Mouse (Mus musculus) heart, postnatal 4 days (tissue): ENCODE results near the gene Rassf6. TPM values are rescaled to one million over a fixed set of nuclear protein-coding genes. Genes with fewer than 3 reads are reported as not detected.
A peak's percentile ranks its signal among the peaks of the same experiment; 100 is the strongest.

Source experiments
- DNase-seq: peaks from one replicate; pipeline ENCODE4 v3.0.0; 2021
- total RNA-seq, 2 experiments: library from RNA; stranded (reverse); gene quantifications; 2 replicates each; pipeline ENCODE4 v1.2.3; 2021

Gene Rassf6
- total RNA-seq = under 1 TPM; 0.17 to 0.23 TPM

DNA sequence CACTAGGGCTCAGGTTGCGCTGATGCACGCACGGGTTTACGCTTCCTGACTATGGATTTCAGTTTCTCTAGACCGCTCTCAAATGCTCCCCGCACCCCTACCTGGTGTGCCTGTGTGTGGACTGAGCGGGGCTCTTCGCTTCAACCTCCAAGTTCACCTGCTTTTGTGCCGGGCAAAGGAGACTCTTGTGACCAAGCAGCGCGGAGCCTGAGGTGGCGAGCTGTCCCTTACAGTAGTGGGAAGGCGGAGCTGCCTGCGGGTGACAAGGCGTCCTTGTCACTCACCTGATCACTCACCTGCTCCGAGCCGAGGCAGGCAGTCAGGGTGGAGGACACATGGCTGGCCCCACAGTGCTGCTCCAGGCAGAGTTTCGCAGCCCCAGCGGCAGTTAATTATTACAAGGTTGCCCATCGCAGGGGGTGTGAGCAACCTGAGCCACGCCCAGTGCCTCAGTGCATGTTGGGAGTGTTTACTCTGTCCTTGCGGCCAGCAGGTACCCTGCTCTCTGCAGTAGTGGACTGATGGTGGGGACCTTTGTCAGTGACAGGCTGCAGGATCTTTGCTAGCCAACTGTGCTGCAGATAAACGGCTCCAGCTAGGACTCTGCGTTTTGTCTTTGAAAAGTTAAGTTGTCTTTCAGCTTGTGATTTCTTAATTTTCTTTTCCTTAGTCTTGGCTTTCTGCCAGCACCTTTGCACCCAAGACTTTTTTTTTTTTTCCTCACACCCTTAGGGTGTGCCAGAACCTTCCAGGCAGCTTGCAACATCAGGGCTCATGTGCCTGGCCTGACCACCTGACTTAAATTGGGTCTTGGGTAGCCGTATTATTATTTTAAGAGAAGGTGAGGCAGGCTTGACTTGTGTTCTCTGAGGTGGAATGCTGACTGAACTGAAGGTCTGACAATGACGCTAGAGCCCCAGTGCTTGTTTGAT, at the start of gene Rassf6:
Gene Rassf6, minus strand, starts transcription at position 372 of the 932 bp plus-strand sequence.
- DNase-seq = no peak

DNA sequence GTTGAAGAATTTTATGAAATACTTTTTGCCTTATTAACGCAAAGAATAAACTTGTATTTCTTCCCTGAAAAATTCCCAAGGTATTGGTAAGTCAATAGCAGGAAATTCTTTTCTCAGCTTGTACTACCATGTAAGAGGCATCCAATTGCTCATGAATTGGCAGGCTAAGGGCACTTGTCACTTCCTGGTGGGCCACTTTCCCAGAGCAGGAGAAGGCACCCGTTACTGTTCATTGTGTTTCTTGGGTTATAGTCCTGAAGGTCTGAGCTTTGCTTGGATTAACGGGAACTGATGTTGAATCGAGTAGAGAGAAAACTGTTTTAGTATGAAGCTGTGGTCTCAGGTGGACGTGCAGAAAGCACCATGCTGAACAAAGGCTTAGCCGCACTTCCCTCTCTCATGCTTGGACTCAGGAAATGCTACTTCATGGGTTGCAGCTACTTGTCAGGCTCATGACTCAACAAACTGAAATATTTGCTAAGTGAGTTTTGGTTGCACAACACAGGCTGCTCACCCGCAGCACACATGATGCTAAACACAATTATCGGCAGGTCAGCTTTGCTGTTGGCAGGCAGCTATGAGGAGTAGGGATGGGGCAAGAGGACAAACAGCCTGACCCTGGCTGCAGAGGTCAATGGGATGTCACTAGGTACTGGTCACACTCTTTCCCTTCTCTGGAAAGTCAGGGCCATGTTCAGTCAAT, 49.1 kb upstream of the Rassf6 start:
- DNase-seq = no peak

DNA sequence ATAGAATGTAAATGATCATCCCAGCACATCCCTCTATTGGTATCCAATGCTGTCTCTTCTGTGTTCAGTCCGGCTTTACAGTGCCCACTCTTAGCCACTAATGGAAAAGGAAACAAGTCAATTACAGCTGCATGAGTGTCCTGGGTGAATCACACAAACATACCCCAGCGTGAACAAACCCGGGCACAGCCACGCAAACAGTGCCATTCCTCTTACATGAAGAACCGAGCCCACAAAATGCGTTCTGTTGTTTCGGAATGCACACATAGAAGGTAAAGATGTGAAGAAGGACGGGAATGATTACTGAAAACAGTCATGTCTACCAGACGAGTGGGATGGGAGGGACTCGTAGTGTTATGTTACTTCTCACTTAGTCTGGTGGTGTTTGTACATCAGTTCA, 47.5 kb upstream of the Rassf6 start:
- DNase-seq = no peak

DNA sequence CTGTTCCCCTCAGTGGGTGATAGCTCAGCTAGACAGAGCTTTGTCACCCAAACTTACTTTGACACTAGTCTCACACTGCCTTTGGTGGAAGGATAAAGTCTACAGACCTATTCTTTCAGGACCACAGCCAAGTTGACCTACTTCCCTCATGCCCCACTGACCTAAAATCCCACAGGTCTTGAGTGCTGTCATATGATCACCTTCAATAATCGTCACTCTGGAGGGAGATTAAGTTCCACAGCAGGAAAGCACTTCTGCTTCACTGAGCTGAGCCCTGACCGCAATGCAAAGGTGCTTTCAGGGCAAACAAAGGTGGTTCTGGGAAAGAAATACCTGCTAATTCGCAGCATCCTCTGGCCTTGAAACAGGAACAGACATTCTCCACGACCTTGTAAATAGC, 44.5 kb upstream of the Rassf6 start:
- DNase-seq = no peak

DNA sequence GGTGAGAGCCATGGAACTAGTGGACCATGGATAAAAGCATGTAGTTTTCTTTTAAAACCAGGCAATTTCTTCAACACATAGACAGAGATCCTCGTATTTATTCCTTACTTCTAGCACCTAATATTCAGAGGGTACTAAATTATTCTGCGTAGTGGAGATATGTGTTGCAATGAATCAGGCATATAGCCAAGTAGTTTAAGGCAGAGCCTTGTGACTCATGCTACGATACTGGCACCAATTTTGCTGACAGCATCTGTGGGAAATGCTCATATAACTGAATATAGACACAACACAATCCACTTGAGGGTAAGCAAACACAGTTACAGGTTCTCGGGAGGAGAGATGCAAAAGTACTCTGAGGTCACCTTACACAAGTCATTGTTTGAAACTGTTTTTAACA, 41.4 kb upstream of the Rassf6 start:
- DNase-seq = no peak

DNA sequence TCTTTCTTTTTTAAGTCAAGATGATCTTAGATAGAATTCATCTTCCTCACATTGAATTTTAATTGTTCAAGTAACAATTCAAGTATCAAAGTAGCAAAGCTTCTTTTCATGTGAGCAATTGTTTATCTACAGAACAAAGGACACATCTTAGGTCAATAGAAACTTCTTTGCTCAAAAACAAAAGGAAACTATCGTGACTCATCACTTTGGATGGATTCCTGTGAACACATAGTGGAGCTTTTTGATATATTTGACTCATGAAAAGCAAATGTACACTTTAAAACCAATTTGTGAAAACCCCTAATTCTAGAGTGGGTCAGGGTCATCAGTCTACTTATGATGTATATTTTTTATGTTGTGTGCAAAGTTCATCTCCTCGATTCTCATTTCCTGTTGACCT, 37.1 kb upstream of the Rassf6 start:
- DNase-seq = no peak

DNA sequence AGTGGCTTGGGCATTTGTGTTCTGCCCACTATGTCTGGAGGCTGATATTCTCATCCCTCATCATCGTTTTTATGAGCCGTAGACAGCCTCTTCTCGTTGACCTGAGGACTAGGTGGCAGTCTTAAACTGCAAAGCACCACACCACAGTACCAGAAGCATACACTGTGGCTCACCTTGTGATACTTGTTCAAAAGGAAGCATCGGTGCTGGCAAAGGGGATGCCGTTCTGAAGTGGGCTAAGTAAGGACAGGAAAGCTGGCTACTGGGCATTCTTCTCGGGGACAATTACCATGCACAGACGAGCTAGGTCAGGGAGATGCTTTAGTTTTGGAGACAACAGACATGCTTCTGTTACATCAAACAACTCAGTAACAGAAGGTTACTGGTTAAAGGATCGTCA, 21.4 kb upstream of the Rassf6 start:
- no peak for DNase-seq

DNA sequence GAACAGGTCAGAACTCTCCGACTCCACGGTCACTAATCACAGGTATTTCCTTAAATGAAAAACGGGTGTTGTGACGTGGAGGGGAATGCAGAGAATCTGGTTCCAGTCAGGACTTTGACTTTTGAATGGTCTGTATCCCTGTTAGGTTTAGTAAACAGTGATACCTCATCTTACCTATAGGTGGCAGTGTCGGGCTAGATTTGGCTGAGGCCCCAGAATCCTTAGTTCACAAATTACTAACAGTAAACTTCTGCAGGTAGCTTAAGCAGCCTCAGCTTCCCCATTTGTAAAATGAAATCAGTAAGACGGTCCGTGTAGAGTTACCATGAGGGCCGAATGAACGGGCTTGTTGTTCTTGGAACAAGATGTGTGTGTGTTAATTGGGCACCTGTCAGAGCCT, 21.0 kb upstream of the Rassf6 start:
- DNase-seq = peak; percentile 63

DNA sequence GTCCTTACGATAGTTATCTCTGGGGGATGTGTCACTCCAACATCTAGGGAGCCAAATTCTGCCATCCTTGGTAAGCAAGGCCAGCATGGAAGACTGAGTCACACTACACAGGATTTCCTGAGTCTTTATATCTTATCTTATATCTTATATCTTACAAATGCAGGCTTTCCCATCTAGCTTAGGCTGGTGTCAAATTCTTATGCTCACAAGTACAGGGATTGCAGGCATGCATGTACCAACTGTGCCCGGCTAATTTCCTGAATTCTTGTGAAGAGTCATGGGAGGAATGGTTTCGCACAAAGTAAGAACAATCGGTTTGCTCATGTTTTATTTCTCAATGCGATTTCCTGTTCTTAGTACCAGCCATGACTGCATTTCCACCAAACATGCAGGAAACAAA, 20.0 kb upstream of the Rassf6 start:
- DNase-seq = no peak

DNA sequence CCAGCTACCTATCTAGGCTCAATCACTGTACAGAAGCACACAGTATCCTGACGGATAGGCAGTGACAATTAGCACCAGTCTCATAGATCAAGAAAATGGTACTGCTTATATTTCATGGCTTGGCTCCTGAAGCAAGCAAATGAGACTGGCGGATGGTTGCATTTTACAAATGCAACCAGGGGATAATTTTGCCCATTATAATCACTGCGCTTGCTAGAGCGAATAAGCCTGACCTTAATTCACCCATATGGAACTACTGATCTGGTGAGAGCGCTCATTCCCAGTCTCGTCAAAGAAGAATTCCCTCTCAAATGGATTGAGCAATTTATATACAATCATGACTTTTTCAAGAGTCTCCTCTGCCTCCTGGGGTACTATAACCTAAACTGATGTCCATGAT, 16.2 kb upstream of the Rassf6 start:
- DNase-seq = no peak

DNA sequence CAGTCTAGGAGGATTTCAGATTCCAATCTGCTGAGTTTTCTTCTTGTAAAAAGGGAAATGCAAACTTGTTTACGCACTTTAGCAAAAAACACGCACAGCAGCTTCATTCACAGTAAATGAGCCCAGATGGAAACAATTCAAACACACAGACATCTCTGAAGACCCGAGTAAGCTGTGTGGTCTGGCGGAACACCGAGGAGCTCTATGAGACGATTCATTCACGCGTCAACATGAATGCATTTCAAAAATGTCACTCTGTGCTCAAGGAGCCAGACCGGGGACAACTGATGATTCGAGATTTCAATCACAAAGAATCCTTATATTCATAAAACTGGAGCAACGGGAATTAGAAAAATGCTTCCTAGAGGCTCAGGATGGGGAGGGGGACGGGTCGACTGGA, 15.4 kb upstream of the Rassf6 start:
- no peak for DNase-seq

DNA sequence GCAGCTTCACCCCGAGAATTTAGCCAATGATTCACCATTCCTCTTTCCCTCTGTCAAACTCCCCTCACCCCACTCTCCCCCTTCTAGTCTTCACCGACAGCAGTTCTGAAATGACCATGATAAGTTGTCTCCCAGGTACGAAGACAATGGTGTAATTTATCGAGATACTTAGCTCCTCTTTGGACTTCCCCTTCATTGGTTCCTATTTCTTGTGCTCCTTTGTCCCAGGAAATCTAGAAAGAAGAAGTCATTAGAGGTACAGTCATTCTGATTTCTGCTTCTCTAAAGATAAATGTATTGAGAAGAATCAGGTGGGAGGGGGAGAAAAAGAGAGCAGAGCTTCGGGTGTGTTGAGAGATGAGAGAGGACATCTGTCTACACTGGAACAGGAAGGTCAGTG, 14.3 kb upstream of the Rassf6 start:
- DNase-seq = no peak

DNA sequence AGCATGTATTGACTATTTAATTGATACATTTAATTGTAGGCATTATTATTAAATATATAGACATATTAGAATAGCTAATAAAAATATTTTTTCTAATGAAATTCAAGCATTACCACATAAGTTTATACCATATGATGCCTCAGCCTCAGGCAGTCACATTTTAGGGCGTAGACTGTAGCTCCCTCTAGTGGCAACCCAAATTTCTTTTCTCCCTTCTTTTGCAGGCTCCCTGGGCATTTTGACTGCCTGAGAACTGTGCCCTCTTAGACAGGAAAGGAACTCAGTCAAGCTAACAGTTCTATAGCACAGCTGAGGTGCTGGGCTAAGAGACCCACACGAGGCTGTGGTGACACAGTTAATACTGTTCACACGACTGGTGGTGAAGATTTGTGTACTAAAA, 12.3 kb upstream of the Rassf6 start:
- DNase-seq = peak; percentile 69

DNA sequence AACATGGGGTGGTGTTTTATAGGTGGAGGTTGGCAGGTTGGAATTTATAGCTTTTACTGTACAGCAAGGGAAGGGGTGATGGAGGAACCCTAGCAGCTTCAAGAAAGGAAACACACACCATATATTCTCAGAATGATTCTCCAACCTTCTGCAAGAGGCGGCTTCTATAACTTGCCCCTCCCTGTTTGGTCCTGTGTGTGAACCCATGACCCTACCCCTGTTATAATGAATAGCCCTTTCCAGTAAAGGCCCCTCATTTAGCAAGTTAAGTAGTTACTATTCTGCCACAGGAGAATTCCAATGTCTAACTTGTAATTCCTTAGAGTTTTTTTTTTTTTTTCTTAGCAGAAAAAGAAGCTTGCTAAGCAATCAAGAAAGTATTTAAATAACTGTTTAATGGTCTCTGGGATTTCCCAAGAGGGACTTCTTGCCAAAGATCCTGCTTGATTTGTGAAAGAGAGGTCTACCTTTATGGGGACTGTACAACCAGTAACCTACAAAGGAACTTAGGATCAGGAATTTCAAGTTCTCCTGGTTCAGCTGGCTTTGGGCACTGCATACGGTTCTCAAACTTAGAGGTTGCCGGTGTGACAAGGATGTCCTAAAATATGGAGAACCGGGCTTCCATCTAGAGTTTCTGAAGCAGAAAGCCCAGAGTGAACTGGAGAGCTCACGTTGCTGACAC, 10.2 kb upstream of the Rassf6 start:
- DNase-seq = no peak

DNA sequence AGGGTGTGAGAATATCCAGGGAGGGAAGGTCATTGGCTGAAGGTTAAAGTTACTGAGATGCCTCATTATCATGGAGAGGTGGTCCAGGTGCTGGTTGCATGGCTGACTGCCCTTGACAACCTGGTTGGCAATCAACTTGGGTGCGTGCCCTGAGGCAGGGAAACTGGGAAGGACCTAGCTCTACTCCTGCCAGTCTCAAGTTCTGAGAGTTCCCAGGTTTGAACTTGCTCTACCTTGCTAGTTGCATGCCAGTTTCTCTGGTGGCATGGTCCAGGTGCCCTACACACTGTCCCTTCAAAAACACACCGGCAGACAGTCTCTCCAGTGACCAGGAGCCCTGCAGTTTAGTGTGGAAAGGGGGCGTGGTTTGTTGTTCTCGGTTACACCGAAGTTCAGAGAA, 7.0 kb upstream of the Rassf6 start:
- DNase-seq = no peak

DNA sequence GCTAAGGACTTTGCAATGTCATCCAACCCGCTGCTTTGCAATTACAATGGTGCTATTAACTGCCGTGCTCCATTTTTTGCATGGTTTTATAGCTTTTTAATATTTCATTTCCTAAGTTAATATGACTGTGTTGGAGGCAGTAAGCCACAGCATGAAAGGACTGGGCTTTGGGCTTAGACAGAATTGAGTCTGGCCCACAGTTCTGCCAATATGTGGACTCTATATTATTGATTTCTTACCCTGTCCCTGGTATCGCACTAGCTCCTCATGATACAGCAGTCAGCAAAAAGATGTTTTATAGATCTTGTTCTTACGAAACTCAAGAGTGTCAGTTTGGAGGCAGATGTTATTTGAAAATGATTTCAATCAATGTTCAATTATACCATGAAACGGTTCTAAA, 5.9 kb upstream of the Rassf6 start:
- no peak for DNase-seq

DNA sequence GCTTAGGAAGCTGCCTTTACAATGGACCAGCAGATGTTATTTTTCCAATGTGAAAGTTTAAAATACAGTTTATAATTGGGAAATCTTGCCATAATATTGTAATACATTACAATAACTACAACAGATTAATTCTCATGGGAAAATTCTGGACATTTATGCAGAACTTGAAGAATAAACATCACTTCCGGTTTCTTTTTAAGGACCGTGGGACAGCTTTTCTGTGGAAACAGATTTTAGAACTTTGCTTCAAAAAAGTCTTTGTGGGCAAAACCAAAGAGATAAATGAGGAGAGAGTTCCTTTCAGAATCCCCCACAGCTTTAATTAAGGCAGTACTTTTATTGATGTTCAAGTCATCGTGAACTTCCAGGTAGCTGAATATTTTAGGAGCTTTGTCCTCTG, 5.1 kb upstream of the Rassf6 start:
- no peak for DNase-seq

DNA sequence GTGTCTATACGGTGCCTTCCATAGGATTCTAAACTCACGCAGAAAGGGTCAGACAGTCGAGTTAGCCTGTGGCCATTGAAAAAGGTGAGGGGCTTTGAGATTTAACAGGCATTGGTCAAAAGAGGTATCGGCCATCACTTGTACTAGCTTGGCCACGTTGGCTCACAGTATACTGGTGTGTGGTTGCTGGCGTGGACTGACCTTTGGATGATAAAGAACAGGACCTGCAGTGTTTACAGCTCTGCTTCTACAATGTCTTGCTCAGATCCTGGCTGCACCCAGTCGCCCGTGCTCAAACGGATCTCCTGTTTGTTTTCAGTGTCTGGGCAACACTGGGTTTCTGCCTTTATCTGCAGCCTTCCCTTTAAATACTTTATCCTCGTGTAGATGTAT, 757 bp upstream of the Rassf6 start:
- no peak for DNase-seq

DNA sequence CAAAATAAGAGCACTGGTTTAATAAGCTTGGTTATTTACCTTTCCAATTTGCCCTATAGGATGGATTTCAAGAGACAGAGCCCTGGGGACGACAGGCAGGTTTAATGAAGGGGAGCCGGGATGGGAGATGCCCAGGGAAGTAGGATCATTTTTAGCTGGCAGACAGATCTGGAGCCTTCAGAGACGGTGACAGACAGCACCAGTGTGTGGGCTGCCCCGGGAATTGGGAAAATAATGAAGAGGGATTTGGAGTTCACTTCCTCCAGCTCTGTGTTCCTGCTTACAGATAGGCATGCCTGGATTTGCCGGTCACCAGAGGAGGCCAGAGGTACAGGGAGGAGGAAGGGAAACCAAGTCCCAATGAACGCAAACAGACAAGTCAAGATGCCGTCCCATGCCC, 5.6 kb downstream of the Rassf6 start:
- DNase-seq = no peak

DNA sequence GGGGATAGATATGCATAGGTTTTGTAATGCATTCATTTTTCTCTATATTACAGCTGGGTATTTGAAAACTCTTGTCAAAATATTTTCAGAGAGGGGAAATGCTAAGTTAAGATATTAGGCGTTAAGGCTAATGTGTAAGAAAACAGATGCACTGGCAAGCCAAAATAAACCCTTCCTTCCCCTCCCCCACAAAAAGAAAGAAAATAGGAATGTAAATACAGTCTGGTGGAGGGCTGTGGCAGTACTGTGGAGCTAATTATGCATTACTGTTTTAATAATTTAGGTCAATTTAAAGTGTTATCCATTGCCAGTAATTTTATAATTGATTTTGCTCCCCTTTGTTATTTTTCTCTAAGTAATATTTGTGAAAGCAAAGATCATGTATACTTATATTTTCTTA, 11.9 kb downstream of the Rassf6 start:
- DNase-seq = no peak

DNA sequence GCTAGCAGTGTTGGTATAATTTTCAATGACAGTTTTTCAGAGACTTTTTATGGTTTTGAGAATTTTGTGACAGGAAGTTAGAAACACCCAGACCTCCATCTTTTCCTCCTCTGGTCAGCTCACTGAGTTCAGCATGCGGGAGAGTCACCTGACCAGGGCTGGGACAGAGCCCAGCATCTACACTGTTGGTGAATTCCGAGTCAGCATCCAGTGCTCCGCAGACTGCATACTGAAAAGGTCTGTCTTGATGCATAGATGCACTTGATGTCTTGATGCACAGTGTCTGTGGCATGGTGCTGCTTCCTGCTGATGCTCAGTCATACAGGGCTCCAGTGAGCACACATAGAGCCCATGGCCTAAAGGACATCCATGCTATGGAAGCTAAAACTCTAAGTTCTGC, 12.4 kb downstream of the Rassf6 start:
- no peak for DNase-seq

DNA sequence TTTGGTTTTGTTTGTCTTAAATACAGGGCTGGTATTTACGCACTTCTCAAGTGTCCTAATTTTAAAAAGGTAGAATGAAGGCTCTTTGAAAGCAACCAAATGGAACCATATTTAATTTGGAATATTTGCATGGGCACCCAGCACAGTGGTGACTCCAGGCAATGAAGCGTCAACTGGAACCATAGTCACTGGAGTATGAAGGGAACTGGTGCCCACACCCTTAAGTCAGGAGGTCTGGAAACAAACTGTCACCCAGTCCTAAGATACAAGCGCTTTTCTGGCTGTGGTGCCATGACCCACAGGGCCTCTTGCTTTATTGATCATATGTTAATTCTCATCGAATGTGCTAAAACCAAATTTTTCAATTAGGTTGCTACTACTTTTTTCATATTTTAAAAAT, 13.0 kb downstream of the Rassf6 start:
- DNase-seq = no peak

DNA sequence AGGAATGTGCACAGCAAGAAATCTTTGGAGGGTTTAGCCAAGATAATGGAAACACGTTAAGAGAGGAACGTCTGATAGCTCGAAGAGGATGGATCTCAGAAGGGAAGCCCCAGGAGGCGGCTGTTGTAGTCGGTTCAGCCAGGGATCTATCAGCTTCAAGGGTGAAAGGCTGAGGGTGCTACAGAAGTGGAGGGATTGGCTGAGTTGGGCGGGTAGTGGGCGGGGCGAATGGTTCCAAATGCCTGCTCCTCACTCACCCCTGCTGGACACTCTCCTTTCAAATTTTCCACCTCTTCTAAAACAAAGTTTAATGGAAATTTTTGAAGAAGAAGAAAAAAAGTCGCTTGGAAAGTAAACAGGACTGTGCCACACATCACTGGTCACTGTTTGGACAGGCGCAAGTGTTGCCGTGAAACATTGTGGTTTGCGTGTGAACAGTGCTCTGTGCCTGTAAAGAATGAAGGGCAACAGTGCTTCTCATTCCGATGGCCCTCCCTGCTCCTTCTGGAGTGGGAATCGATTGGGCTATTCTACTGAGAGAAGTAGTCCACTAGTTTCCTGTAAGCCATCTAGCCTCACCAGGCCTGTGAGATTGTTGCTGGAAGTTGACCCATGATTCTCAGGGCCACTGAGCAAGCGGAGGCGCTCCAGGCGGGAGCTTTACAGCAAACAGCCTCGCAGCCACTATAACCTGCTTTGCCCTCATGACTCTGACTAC, 15.6 kb downstream of the Rassf6 start:
- no peak for DNase-seq
